Mouse (Mus musculus) liver, adult 2 months (tissue): ENCODE measurements around the gene Zfp36l3. TPM values are rescaled to one million over a fixed set of nuclear protein-coding genes. Genes with fewer than 3 reads are reported as not detected.
"Not testable (repeated sequence)": the region's sequence is repeated elsewhere in the genome, so short reads cannot be mapped to it uniquely, and the experiment has no call there.

Experiments
- DNase-seq: peaks from one replicate; pipeline ENCODE4 v3.0.0-alpha.2; 2011; ENCODE audit warnings: low read depth, low spot score; ENCODE audit errors: extremely low read depth
- H3K27ac ChIP-seq: fragments of 200-500 bp; replicated peaks from 2 replicates; pipeline ENCODE4 v1.5.1; 2012; ENCODE audit warnings: low read depth, mild to moderate bottlenecking, control low read depth, inconsistent platforms, low read length; ENCODE audit not compliant: insufficient read depth
- H3K27me3 ChIP-seq: fragments of 200-500 bp; 2 replicates; pipeline ENCODE4 v1.6.1; 2012; ENCODE audit warnings: mild to moderate bottlenecking, moderate library complexity, low read length, inconsistent platforms; ENCODE audit not compliant: control insufficient read depth, insufficient read depth
- H3K36me3 ChIP-seq: fragments of 200-500 bp; 2 replicates; pipeline ENCODE4 v1.6.1; 2012; ENCODE audit warnings: low read length, inconsistent platforms; ENCODE audit not compliant: control insufficient read depth, insufficient read depth
- H3K4me1 ChIP-seq: fragments of 200-500 bp; 2 replicates; pipeline ENCODE4 v1.6.1; 2011; ENCODE audit warnings: low read length; ENCODE audit not compliant: control insufficient read depth, insufficient read depth
- H3K4me3 ChIP-seq: fragments of 200-500 bp; 2 replicates; pipeline ENCODE4 v1.5.1; 2011; ENCODE audit warnings: low read depth, mild to moderate bottlenecking, control low read depth, low read length, moderate library complexity; ENCODE audit not compliant: insufficient read depth
- H3K79me2 ChIP-seq: fragments of 200-500 bp; 2 replicates; pipeline ENCODE4 v1.6.1; 2012; ENCODE audit warnings: inconsistent platforms, mild to moderate bottlenecking, low read length, moderate library complexity; ENCODE audit not compliant: control insufficient read depth, insufficient read depth
- H3K9ac ChIP-seq: fragments of 200-500 bp; 2 replicates; pipeline ENCODE4 v1.6.1; 2012; ENCODE audit warnings: low read depth, mild to moderate bottlenecking, control low read depth, inconsistent platforms, low read length
- CTCF ChIP-seq: fragments of 200-500 bp; IDR thresholded peaks from 2 replicates; pipeline ENCODE4 v1.5.1; 2011; ENCODE audit warnings: low read depth, low read length, control low read depth
- POLR2A ChIP-seq: fragments of 200-500 bp; IDR thresholded peaks from 2 replicates; pipeline ENCODE4 v1.6.1; 2011; ENCODE audit warnings: low read length, control low read depth; ENCODE audit not compliant: insufficient read depth; ENCODE audit errors: extremely low read depth
- WGBS: fragments of 180-500 bp; shearing (Covaris S2); methylation state at CpG from one replicate; pipeline ENCODE4 v1.1.7; 2018; 5-methylcytosine and 5-hydroxymethylcytosine counted together
- polyA plus RNA-seq: library from polyadenylated mRNA; depleted of rRNA; stranded (reverse); fragments of >200 nt; gene quantifications from 2 replicates; pipeline ENCODE4 v1.2.3, GENCODE M21; 2012; rRNA removed
- total RNA-seq: library from RNA; depleted of rRNA; stranded (reverse); fragments of >200 nt; gene quantifications from 2 replicates; pipeline ENCODE4 v1.2.3, GENCODE M21; 2014; rRNA removed

Gene Zfp36l3
- total RNA-seq (not detected in 2 replicates), polyA plus RNA-seq (not detected in 2 replicates)

DNA sequence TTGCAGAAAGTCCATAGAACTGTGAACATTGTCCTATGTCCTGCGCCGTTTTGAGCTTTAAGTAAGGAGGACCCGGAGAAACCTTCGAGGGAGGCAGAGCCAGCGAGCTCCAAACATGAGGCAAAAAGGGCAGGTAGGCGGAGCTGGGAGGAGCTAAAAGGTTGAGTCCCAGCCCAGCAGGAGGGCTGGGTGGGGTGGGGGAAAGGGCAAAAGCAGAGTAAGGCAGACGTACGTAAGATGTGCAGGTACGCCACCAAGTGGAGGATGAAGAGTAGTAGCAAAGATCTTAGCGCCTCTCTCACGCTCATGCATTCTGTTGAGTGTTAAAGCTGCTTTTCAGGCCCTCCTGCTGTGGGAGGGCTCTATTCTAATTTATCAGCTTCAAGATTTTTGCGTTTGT lies at the start of gene Zfp36l3:
Gene Zfp36l3, minus strand, starts transcription at position 119 of the 400 bp plus-strand sequence.
- no peak for DNase-seq
- 91% methylated on average over 12 of the region's 12 CpGs for WGBS
- no peaks in the 10 kb centered on the region for H3K4me1 ChIP-seq
- no peak within 1 kb of the TSS for H3K27ac ChIP-seq
- no peak within 1 kb of the TSS for H3K9ac ChIP-seq
- H3K27me3 ChIP-seq: no peaks in the 10 kb centered on the region
- no peaks in the 10 kb centered on the region for H3K79me2 ChIP-seq
- H3K4me3 ChIP-seq: no peak within 1 kb of the TSS
- no peaks in the 10 kb centered on the region for H3K36me3 ChIP-seq
- no peak for TF ChIP-seq CTCF
- TF ChIP-seq POLR2A: no peak

DNA sequence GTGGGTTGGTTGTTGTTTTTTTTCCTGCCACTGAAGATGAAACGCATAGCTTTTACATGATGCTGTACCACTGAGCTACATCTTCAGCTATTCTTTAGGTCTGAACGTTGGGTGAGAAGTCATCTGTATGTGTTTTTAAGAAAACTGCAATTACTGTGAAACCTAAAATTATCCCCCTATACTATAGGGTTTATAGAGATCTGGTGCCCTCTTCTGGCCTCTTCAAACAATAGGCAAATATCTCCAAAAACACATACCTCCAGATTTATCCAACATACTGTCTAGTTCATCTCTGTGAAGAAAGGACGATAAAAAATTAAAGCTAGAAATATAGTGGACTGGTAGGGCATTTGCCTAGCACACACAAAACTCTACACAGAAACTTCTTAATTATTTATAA lies 22.9 kb upstream of the Zfp36l3 start:
- H3K4me1 ChIP-seq: no peaks in the 10 kb centered on the region
- no peaks in the 10 kb centered on the region for H3K36me3 ChIP-seq
- no peaks in the 10 kb centered on the region for H3K27me3 ChIP-seq
- no peak overlapping the region for H3K27ac ChIP-seq
- 31% methylated on average over 3 of the region's 3 CpGs for WGBS
- no peak for DNase-seq
- no peaks in the 10 kb centered on the region for H3K79me2 ChIP-seq
- TF ChIP-seq CTCF (no peak), POLR2A (no peak)
- no peak overlapping the region for H3K4me3 ChIP-seq
- H3K9ac ChIP-seq: no peak overlapping the region

DNA sequence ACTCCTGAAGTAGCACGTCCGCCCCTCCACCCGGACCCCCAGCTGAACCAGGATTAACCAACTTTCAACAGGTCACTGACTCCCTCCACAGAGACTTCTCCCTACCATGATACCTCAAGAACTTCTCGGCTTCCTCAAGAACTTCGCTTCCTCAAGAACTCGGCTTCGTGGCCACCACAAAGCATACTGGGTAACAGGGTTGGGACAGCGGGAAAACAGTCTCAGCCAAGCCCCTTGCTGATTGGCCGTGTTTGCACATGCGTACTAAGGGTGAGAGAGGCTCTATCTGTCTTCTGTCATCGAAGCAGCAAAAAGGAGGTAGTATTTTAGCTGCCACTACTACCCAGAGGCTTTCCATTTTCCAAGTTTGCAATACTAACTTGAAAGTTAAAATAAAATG lies 21.3 kb upstream of the Zfp36l3 start, which contains the start of gene Xlr:
Gene Xlr, minus strand, starts transcription at position 188 of the 400 bp plus-strand sequence.
- not testable (repeated sequence) for H3K4me1 ChIP-seq, H3K36me3 ChIP-seq, H3K79me2 ChIP-seq, H3K27me3 ChIP-seq, H3K27ac ChIP-seq, H3K9ac ChIP-seq, H3K4me3 ChIP-seq
- peak; percentile 1 for DNase-seq
- 77% methylated on average over 11 of the region's 11 CpGs for WGBS

DNA sequence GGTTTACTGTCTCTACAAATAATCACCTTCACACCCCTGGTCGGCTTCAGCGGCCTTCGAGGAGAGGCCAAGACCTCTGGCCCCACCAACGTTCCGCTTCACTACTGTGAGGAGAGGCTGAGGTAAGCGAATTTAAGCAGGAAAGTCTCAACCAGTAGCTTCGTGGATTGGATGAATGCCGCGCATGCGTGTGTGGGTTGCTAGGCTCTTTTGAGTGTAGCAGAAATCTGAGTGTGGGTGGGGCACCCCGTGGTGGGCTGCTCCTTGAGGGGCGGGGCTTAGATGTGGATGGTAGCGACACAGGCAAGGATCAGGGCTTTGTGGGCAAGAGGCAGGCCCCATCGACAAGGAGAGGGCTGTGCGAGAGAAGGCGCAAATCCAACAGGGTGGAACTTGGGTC lies 18.5 kb downstream of the Zfp36l3 start, which contains the start of gene 1700013H16Rik:
Gene 1700013H16Rik, minus strand, starts transcription at position 96 of the 400 bp plus-strand sequence.
- H3K4me1 ChIP-seq: no peaks in the 10 kb centered on the region
- TF ChIP-seq CTCF (no peak), POLR2A (no peak)
- H3K79me2 ChIP-seq: no peaks in the 10 kb centered on the region
- no peak for DNase-seq
- H3K9ac ChIP-seq: no peak within 1 kb of the TSS
- H3K4me3 ChIP-seq: no peak within 1 kb of the TSS
- no peaks in the 10 kb centered on the region for H3K27me3 ChIP-seq
- 94% methylated on average over 16 of the region's 16 CpGs for WGBS
- H3K27ac ChIP-seq: no peak within 1 kb of the TSS
- no peaks in the 10 kb centered on the region for H3K36me3 ChIP-seq

DNA sequence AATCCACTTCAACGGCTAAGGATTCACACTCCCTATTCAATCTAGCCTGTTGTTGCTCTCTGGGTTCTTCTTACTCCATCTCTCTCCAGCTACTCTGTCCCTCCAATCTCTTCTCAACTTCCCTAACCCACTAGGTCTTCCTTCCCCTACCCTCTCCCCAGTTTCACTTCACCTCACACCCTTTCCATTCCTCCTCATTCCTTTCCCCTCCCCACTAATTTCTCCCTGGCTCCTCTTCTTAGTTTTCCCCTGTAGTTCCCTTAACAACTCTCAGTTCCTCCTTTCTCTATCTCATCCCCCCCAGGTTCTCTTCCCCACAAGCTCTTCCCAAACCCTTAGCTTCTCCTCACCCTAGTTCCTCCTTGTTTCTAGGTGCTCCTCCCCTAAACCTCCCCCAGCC lies 23.3 kb downstream of the Zfp36l3 start:
- Histone ChIP-seq H3K4me3 (no peak overlapping the region), H3K79me2 (no peaks in the 10 kb centered on the region), H3K9ac (no peak overlapping the region), H3K4me1 (no peaks in the 10 kb centered on the region), H3K27me3 (no peaks in the 10 kb centered on the region), H3K36me3 (no peaks in the 10 kb centered on the region), H3K27ac (no peak overlapping the region)
- 94% methylated on average over 1 of the region's 1 CpGs for WGBS
- DNase-seq: peak; percentile 13
- TF ChIP-seq POLR2A (no peak), CTCF (no peak)

DNA sequence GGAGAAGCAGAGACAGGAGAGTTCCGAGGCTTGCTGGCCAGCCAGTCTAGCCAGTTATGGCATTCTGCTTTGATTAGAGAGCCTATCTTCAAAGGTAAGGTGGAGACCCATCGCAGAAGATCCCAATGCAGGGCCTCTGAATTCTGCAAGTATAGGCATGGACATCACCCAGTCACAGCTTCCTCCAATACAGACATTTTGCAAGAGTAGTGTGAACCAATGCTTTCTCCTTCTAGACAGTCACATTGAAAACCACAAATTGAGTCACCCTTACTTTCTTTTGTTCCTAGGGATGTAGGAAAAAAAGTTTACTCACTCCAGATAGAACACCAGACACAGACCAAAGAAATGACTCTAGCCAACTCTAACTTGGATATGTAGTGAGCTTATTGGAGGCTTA lies 47.2 kb downstream of the Zfp36l3 start:
- no peaks in the 10 kb centered on the region for H3K4me1 ChIP-seq
- H3K27ac ChIP-seq: no peak overlapping the region
- DNase-seq: no peak
- no peaks in the 10 kb centered on the region for H3K27me3 ChIP-seq
- no peaks in the 10 kb centered on the region for H3K36me3 ChIP-seq
- 91% methylated on average over 2 of the region's 2 CpGs for WGBS
- no peaks in the 10 kb centered on the region for H3K79me2 ChIP-seq
- no peak overlapping the region for H3K4me3 ChIP-seq
- TF ChIP-seq POLR2A (no peak), CTCF (no peak)
- no peak overlapping the region for H3K9ac ChIP-seq
